Mouse (Mus musculus) macrophage (primary cell): ENCODE results near the gene Dact1. TPM values are rescaled to one million over a fixed set of nuclear protein-coding genes. Genes with fewer than 3 reads are reported as not detected.

Experiments
- H3K27ac ChIP-seq: fragments of 350-480 bp; formaldehyde crosslinking; 2 replicates; pipeline ENCODE4 v1.9.0; 2021
- H3K36me3 ChIP-seq: fragments of 350-480 bp; formaldehyde crosslinking; 2 replicates; pipeline ENCODE4 v1.9.0; 2021; ENCODE audit errors: inconsistent target
- H3K4me3 ChIP-seq: fragments of 350-480 bp; formaldehyde crosslinking; 2 replicates; pipeline ENCODE4 v1.9.0; 2021; ENCODE audit errors: inconsistent target
- H3K79me2 ChIP-seq: fragments of 350-480 bp; formaldehyde crosslinking; 2 replicates; pipeline ENCODE4 v1.9.0; 2021; ENCODE audit errors: inconsistent target
- WGBS: methylation state at CpG from one replicate; pipeline ENCODE4 v1.1.7; 2026; ENCODE audit warnings: inconsistent platforms; ENCODE audit not compliant: missing documents; 5-methylcytosine and 5-hydroxymethylcytosine counted together
- polyA plus RNA-seq: library from polyadenylated mRNA; stranded (reverse); fragments of 250-400 nt; gene quantifications from 3 replicates; pipeline ENCODE4 v1.2.4, GENCODE M21; 2018; ENCODE audit warnings: inconsistent platforms

Dact1 gene
- polyA plus RNA-seq, 1 experiment from 2014 or later = not detected

DNA sequence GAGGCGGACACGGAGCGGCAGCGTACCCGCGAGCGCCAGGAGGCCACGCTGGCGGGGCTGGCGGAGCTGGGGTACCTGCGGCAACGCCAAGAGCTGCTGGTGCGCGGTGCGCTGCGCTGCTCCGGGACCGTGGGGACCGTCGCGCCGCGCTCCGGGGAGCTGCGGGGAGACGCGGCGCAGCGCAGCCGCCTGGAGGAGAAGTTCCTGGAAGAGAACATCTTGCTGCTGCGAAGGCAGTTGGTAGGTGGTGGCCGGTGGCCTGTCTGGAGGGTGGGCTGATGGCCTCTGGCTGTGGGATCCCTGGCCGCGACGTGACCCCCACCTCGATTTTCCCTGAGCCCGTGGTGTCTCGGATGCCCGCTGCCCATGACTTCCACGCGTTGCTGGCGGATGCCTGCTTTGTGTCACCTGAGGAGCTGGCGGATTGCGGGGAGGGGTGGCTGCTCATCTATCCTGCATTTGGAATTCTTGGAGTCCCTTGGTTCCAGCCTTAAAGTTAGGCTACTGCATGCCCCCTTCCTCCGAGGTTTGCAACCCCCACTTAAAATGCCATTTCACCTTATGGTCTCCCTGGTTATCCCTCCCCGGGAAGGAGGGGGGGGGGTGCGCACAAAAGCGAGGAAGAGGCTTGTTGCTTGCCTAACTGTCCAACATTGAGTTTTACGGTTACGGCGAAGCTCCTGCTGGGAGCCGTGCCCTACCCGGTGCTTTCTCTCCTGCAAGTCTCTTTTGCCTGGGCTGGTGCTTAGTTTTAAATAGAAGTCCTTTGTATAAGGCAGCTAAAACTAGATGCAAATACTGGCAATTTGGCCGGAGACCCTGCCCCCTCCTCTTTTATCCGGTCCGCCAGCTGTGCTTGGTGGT is 616 bp downstream of the Dact1 start:
- Histone ChIP-seq H3K79me2 (no peaks in the 10 kb centered on the region), H3K36me3 (no peaks in the 10 kb centered on the region), H3K4me3 (no peak overlapping the region), H3K27ac (no peak overlapping the region)
- 7% methylated on average over 52 of the region's 56 CpGs for WGBS

DNA sequence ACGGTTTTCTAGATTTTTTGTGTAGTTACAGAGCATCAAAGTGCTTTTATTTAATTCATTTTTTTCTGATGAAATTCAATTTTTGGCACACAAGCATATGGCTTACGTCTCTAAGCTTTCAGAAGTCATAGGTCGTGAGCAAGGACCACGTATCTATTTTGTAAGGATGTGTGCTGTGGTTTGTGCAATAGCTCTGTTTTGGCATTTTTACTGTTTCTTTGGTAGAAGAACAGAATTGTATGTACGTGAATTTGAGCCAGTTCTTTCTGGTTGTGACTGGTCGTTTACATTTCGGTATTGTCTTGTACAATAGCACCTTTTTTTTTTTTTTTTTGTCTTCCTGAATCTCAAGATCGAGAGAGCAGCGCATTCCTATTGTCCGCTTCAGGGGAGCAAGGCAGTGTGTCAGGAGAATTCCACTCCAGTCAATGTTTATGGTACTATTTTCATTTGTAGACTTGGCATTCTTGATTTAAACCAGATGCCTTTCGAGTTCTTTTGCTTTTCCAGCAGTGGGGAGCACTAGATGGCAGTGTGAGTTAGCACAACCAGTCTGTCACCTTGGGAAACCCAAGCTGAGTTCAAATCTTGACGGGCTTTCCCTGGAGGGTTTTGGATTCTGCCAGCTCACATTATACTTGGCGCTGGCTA is 1.7 kb downstream of the Dact1 start:
- 34% methylated on average over 13 of the region's 13 CpGs for WGBS

DNA sequence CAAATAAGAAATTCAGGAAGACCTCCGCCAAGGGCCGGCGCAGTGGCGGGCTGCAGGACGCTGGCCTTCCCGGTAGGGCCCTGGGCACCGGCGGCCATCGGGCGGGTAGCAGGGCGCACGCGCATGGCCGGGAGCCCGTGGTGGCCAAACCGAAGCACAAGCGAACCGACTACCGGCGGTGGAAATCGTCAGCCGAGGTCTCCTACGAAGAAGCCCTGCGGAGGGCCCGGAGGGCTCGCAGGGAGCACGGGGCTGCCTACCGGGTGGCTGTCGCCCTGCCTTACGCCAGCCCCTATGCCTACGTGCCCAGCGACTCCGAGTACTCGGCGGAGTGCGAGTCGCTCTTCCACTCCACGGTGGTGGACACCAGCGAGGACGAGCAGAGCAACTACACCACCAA is 8.6 kb downstream of the Dact1 start:
- H3K27ac ChIP-seq = no peak overlapping the region
- H3K79me2 ChIP-seq = no peaks in the 10 kb centered on the region
- 98% methylated on average over 31 of the region's 40 CpGs for WGBS
- no peak overlapping the region for H3K4me3 ChIP-seq
- H3K36me3 ChIP-seq = no peaks in the 10 kb centered on the region

More for the DNA sequence above, 1.7 kb downstream of the Dact1 start:
- Histone ChIP-seq H3K36me3 (no peaks in the 10 kb centered on the region), H3K27ac (no peak overlapping the region), H3K79me2 (no peaks in the 10 kb centered on the region), H3K4me3 (no peak overlapping the region)

DNA sequence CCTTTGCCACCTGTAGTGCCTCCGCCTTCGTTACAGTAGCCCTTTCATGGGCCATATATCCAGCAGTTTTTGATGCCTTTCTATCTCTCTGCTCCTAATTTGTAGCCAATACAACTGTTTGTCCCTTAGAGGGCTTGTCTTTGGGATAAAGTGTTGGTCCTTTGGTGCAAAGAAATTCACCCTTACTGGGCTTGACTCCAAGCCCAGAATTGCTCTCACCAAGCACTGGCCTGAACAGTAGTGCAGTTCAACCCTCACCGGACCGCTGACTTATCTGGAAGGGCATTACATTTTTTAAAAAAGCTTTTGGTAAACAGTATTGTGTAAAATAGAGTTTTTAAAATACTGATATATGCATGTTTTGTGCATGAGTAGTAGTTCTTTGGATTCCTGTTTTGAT is 9.9 kb downstream of the Dact1 start:
- no peaks in the 10 kb centered on the region for H3K36me3 ChIP-seq
- no peak overlapping the region for H3K4me3 ChIP-seq
- WGBS = 96% methylated on average over 4 of the region's 4 CpGs
- H3K79me2 ChIP-seq = no peaks in the 10 kb centered on the region
- no peak overlapping the region for H3K27ac ChIP-seq

DNA sequence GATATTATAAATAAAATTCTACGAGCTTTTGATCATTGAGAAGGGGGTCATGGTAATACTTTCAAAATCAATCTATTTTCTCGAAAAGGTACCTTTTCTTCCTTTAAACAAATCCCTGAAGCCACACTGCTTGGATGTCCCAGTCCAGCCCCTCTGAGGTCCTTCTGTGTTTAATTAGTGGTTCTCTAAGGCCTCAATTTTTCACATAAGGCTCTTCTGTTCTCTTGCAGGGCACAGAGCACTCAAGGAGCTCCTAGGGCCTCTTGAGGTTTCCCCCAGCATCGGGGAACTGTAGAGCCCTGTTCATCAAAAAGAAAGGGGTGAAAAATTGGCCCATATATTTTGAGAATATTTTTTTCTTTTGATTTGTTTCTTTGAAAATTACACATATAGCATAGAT is 23.0 kb downstream of the Dact1 start:
- WGBS = 93% methylated on average over 3 of the region's 3 CpGs
- no peaks in the 10 kb centered on the region for H3K79me2 ChIP-seq

DNA sequence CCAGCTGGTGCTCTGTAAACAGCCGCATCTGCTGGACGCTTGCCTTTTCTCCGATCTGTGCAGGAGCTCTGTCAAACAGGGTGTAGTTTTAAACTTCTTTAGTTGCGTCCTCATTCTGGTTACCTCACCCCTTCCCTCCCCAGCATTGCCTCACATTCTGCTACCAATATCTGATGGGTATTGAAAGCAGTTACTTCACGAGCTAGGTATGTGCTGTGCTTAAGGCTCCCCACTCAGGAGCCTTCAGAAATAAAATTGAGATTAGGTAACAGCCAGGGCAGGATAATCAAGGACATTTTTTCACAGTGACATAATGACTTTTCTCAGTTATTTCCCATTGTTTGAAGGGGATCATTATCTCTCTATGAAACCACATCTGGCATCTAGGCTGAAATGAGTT is 23.9 kb downstream of the Dact1 start:
- Histone ChIP-seq H3K36me3 (no peaks in the 10 kb centered on the region), H3K27ac (no peak overlapping the region), H3K79me2 (no peaks in the 10 kb centered on the region), H3K4me3 (no peak overlapping the region)
- WGBS = 90% methylated on average over 5 of the region's 5 CpGs

More for the DNA sequence above, 23.0 kb downstream of the Dact1 start:
- Histone ChIP-seq H3K27ac (no peak overlapping the region), H3K36me3 (no peaks in the 10 kb centered on the region), H3K4me3 (no peak overlapping the region)

DNA sequence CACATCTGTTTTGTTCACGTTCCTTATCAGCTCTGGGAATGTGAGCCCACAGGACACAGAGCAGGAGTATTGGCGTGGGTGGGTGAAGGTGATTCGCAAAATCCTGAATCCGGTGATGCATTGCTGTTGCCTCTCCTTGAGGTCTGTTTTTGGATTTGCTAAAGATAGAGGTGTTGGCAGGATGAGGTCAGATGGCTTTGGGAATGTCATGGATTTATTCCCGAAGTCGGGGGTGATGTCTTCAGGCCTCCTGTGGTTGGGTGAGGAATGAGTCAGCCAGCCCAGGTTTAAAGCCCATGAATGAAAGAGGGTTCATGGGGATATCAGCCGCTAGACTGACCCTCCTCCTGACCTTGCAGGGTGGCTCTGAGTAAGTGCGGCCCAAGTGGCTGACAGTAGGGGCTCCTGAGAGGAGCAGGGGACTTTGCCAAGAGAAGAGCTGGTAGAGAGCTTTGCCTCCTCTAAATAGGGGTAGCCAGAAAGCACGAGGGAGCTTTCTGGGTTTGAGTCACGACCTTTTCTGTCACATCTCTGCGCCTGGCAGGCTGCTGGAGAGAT is 27.4 kb downstream of the Dact1 start:
- no peak overlapping the region for H3K4me3 ChIP-seq
- WGBS = 78% methylated on average over 11 of the region's 11 CpGs
- H3K79me2 ChIP-seq = no peaks in the 10 kb centered on the region
- no peaks in the 10 kb centered on the region for H3K36me3 ChIP-seq
- H3K27ac ChIP-seq = no peak overlapping the region

DNA sequence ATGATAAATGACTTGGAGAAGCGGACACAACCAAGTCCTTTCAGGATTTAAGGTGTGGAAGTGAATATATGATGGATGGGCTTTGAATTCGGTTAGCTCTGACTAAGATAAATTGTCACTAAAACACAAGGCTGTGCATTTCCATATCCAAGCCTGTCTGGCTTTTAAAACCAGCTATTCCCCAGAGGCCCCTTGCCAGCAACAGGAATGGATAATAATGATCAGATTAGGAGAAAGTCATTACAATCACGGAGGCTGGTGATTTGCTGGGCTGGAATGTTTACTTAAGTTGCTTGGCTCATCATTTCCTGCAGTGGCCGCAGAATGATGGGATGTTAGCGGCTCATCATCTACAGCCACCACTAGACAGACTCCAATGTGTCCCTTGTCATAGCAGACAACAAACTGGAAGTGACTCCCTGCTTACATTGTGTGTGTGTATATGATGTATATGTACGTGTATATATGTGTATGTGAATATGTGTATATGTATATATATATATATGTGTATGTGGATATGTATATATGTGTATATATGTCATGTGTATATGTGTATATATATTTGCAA is 28.3 kb downstream of the Dact1 start:
- H3K79me2 ChIP-seq = no peaks in the 10 kb centered on the region
- H3K36me3 ChIP-seq = no peaks in the 10 kb centered on the region
- no peak overlapping the region for H3K4me3 ChIP-seq
- no peak overlapping the region for H3K27ac ChIP-seq
- WGBS = 89% methylated on average over 5 of the region's 6 CpGs

DNA sequence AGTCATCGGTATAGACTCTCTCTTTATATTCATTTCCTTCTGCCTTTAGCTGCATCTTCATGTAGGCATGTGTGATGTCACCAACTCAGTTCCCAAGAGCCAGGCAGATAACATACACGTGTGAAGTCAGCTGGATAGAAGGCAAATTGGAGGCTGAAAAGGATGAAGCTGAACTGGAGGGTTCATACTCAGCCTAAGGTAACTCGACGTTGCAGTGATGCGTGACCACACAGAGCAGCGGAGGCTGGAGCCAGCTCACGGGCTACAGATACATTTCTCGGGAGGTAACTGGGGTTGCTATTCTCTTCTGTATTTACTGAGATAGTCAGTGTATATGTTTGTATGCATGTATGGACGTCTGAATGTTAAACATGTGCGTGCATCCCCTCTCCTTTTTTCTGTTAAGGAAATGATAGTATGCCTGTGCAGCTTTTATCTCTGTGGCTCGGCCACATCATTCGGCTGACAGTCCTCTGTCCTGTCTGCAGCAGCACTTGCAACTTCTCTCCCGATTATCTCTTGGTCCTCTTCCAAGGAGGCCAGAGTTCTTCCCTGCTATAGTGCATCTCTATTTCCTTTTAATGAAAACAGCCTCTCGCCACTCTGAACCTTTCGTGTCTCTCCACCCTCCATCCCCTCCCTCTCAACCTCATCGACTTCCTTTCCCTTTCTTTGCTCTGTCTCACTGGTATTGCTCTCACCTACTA is 29.6 kb downstream of the Dact1 start:
- no peak overlapping the region for H3K27ac ChIP-seq
- no peaks in the 10 kb centered on the region for H3K79me2 ChIP-seq
- no peaks in the 10 kb centered on the region for H3K36me3 ChIP-seq
- no peak overlapping the region for H3K4me3 ChIP-seq
- 88% methylated on average over 16 of the region's 16 CpGs for WGBS

DNA sequence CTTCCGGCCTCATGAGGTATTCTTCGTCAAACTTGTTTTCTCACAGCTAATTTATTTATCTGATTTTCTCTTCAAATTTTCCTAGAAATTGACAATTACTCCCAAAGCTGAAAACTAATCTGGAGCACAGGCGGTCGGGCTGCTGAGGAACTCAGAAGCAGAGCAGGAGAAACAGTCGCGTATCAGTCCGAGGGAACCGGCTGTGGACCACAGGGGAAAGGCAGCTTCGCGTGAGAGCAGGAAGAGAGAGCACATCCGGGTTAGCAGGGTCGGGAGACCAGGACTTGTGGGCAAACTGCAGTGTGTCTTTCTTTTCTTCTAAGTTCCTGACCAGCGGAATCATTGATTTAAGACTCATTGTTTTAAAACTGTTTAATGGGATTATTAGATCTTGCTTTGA is 32.7 kb downstream of the Dact1 start:
- Histone ChIP-seq H3K79me2 (no peaks in the 10 kb centered on the region), H3K4me3 (no peak overlapping the region), H3K36me3 (no peaks in the 10 kb centered on the region), H3K27ac (no peak overlapping the region)
- WGBS = 23% methylated on average over 11 of the region's 13 CpGs

DNA sequence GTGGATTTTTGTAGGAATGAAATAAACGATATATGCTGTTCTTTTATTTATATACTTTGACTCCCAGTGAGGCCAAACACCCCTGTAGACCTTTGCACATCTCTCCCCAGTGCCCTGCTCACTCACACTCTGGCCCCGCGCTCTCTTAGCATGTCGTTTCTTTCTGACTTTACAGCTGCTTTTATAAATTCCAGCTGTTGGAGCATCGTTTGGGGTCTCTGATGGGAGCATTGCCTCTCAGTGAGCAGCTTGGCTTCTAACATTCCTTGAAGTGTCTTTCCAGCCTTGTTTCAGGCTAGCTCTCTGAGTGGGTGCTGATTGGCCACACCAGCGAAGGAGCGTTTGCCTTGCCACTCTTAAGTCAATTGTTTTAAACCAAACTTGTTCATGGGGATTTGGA is 35.8 kb downstream of the Dact1 start:
- no peaks in the 10 kb centered on the region for H3K36me3 ChIP-seq
- H3K4me3 ChIP-seq = no peak overlapping the region
- no peak overlapping the region for H3K27ac ChIP-seq
- WGBS = 95% methylated on average over 7 of the region's 7 CpGs
- H3K79me2 ChIP-seq = no peaks in the 10 kb centered on the region

DNA sequence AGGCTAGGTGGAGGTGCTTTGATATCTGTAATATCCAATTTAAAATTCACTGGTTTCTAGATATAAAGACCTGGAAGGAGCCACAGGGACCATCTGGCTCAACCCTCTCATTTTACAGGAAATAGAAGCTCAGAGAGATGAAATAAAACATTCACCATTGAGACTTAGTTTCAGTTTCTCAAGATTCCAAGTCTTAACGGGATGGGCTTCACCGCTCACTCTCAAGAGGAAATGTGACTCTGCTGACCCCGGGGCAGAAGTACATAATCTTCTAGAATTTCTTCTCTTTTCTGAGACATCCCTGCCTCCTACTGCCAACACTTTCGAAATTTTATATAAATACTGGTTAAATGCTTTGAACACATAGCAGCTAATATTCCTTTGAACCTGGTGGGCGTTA is 36.4 kb downstream of the Dact1 start:
- H3K27ac ChIP-seq = no peak overlapping the region
- no peaks in the 10 kb centered on the region for H3K79me2 ChIP-seq
- H3K4me3 ChIP-seq = no peak overlapping the region
- no peaks in the 10 kb centered on the region for H3K36me3 ChIP-seq
- 17% methylated on average over 5 of the region's 5 CpGs for WGBS

DNA sequence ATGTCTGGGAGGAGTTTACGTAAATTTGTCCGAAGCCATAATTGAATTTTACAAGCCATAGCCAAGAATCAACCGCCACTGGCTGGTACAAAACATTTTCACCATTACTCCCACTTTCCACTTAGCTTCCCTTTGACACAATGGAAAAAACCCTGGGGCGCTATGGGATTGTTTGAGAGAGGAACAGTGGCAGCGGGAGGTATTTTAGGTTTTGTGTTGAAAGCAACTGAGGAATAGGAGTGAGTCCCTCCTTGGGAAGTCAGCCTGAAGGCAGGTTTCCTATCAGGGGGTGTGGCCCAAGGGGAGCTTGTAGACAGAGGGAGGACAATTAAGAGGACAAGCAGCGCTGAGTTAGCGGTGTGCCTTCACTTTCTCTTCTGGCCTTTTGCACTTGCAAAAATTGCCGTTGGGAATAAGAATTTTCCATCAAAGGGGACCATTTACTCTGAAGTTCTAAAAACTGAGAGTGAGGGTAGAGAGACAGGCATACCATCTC is 38.8 kb downstream of the Dact1 start:
- 93% methylated on average over 8 of the region's 8 CpGs for WGBS
- H3K36me3 ChIP-seq = no peaks in the 10 kb centered on the region
- H3K79me2 ChIP-seq = no peaks in the 10 kb centered on the region

DNA sequence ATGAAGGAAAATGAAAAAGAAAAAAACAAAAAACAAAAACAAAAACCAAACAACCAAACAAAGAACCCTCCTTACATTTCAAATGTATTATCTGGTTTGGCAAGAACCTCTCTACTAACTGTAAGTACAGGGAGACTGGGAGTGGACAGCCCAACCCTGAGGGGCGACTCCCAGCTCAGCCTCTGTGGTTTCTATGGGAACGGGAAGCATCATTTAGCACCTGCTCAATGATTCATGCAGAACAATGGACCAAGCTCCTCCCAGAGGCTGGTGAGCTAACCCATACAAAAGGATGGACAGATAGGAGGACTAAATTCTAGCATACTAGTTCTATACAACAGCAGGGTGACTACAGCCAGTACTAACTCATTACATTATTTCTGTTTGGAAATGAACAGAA is 40.4 kb downstream of the Dact1 start:
- WGBS = 89% methylated on average over 2 of the region's 2 CpGs
- Histone ChIP-seq H3K36me3 (no peaks in the 10 kb centered on the region), H3K79me2 (no peaks in the 10 kb centered on the region), H3K27ac (no peak overlapping the region), H3K4me3 (no peak overlapping the region)

More for the DNA sequence above, 38.8 kb downstream of the Dact1 start:
- no peak overlapping the region for H3K27ac ChIP-seq
- no peak overlapping the region for H3K4me3 ChIP-seq
